Mouse (Mus musculus): Measurements from ENCODE around the gene P4hb. TPM values are rescaled to one million over a fixed set of nuclear protein-coding genes. Genes with fewer than 3 reads are reported as not detected.

The P4hb gene
- polyA plus RNA-seq, 1 experiment = 1,223 TPM

GRCm38 (mm10) chr11:120580871-120581331, 7.8 kb upstream of the P4hb start:
- TF ChIP-seq GATA1 (IDR thresholded peaks at IDR 0.05; ENCODE audit: borderline replicate concordance, low read length) (no peak), FLI1 (IDR thresholded peaks at IDR 0.05; ENCODE audit: low read length) (no peak)
- H3K36me3 ChIP-seq (replicated peaks; ENCODE audit: low read length) = peaks cover 60% of the 10 kb centered on the region
- peak overlapping the region; percentile 98 for H3K4me3 ChIP-seq (replicated peaks)
- H3K9me3 ChIP-seq = no peaks in the 10 kb centered on the region
- peaks cover 59% of the 10 kb centered on the region for H3K4me1 ChIP-seq
- H3K27me3 ChIP-seq (replicated peaks) = no peaks in the 10 kb centered on the region

DNA sequence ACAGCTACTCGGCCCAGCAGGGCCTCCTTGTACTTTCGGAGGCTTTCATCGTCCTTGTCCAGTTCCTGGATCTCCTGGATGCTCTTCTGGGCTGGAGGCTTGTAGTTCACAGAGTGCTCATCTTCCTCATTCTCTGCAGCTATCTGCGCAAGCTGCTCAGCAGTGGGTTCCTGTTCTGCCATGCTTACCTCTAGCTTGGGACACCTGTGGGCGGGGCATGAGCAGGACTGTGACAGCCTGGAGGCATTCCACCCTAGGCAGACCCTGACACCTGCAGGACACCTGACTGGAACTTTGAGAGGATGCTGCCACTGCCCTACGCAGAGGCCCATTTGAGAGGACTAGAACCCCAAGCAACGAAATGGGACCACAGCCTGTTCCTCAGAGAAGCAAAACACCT, 7.1 kb upstream of the P4hb start:
- peak overlapping the region; percentile 98 for H3K4me3 ChIP-seq (replicated peaks)
- H3K9me3 ChIP-seq = no peaks in the 10 kb centered on the region
- no peaks in the 10 kb centered on the region for H3K27me3 ChIP-seq (replicated peaks)
- TF ChIP-seq FLI1 (IDR thresholded peaks at IDR 0.05; ENCODE audit: low read length) (no peak), GATA1 (IDR thresholded peaks at IDR 0.05; ENCODE audit: borderline replicate concordance, low read length) (no peak)
- peaks cover 66% of the 10 kb centered on the region for H3K4me1 ChIP-seq
- peaks cover 54% of the 10 kb centered on the region for H3K36me3 ChIP-seq (replicated peaks; ENCODE audit: low read length)

- Histone ChIP-seq H3K4me3 (replicated peaks) (peak overlapping the region; percentile 98), H3K4me1 (peaks cover 73% of the 10 kb centered on the region), H3K36me3 (replicated peaks; ENCODE audit: low read length) (peaks cover 51% of the 10 kb centered on the region)
These were observed 6.5 kb upstream of the P4hb start for GRCm38 (mm10) chr11:120579316-120580107.

GRCm38 (mm10) chr11:120578694-120579243, 5.7 kb upstream of the P4hb start:
- no peaks in the 10 kb centered on the region for H3K27me3 ChIP-seq (replicated peaks)
- peaks cover 47% of the 10 kb centered on the region for H3K36me3 ChIP-seq (replicated peaks; ENCODE audit: low read length)
- H3K4me3 ChIP-seq (replicated peaks) = peak overlapping the region; percentile 98
- peaks cover 78% of the 10 kb centered on the region for H3K4me1 ChIP-seq
- no peaks in the 10 kb centered on the region for H3K9me3 ChIP-seq
- TF ChIP-seq GATA1 (IDR thresholded peaks at IDR 0.05; ENCODE audit: borderline replicate concordance, low read length) = no peak
- TF ChIP-seq FLI1 (IDR thresholded peaks at IDR 0.05; ENCODE audit: low read length) = no peak

More at GRCm38 (mm10) chr11:120579316-120580107, 6.5 kb upstream of the P4hb start:
- TF ChIP-seq GATA1 (IDR thresholded peaks at IDR 0.05; ENCODE audit: borderline replicate concordance, low read length) = no peak
- TF ChIP-seq FLI1 (IDR thresholded peaks at IDR 0.05; ENCODE audit: low read length) = no peak
- no peaks in the 10 kb centered on the region for H3K9me3 ChIP-seq
- H3K27me3 ChIP-seq (replicated peaks) = no peaks in the 10 kb centered on the region

GRCm38 (mm10) chr11:120578024-120578693, 5.1 kb upstream of the P4hb start:
- peaks cover 78% of the 10 kb centered on the region for H3K4me1 ChIP-seq
- peak overlapping the region; percentile 71 for H3K4me3 ChIP-seq (replicated peaks)
- no peak for TF ChIP-seq FLI1 (IDR thresholded peaks at IDR 0.05; ENCODE audit: low read length)
- TF ChIP-seq GATA1 (IDR thresholded peaks at IDR 0.05; ENCODE audit: borderline replicate concordance, low read length) = no peak
- no peaks in the 10 kb centered on the region for H3K9me3 ChIP-seq
- peaks cover 46% of the 10 kb centered on the region for H3K36me3 ChIP-seq (replicated peaks; ENCODE audit: low read length)
- H3K27me3 ChIP-seq (replicated peaks) = no peaks in the 10 kb centered on the region

DNA sequence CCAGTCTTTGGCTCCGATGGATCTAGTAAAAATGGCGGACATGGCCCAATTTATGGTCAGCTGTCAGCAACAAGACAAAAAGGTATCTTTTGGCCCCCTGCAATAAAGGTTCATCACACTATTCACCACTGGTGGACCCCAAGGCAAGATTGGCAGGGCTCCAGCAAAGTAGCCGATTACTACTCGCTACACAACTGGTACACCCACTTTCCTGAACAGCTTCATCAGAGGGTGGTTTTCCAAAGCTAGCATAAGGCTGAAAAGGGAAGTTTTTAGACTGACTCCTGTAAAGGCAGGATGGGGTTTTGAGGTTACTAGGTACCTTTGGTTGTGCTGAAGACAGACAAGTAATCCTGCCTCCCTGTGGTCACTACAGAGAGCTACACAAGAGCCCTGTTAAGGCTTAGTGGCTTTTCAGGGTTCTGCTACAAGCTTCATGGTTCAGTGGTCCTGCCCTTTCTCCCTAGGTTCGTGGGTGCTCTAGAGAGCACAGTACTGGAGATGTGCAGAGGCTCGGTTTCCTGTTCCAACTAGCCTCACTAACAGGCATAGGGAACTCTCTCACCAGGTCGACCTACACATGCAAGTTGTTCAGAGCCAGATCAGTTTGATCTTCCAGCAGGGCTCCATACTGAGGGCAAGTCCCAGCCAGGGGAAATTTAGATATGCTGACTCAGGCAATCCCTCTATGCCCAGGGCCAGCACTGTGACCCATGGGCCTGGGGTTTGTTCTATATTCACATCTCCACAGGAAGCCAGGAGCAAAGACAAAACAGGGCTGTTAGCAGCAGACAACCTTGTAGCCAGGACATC, 4.4 kb upstream of the P4hb start:
- H3K9me3 ChIP-seq = no peaks in the 10 kb centered on the region
- H3K4me1 ChIP-seq = peaks cover 74% of the 10 kb centered on the region
- H3K4me3 ChIP-seq (replicated peaks) = no peak overlapping the region
- no peaks in the 10 kb centered on the region for H3K27me3 ChIP-seq (replicated peaks)
- H3K36me3 ChIP-seq (replicated peaks; ENCODE audit: low read length) = peaks cover 46% of the 10 kb centered on the region
- TF ChIP-seq FLI1 (IDR thresholded peaks at IDR 0.05; ENCODE audit: low read length) (no peak), GATA1 (IDR thresholded peaks at IDR 0.05; ENCODE audit: borderline replicate concordance, low read length) (no peak)

DNA sequence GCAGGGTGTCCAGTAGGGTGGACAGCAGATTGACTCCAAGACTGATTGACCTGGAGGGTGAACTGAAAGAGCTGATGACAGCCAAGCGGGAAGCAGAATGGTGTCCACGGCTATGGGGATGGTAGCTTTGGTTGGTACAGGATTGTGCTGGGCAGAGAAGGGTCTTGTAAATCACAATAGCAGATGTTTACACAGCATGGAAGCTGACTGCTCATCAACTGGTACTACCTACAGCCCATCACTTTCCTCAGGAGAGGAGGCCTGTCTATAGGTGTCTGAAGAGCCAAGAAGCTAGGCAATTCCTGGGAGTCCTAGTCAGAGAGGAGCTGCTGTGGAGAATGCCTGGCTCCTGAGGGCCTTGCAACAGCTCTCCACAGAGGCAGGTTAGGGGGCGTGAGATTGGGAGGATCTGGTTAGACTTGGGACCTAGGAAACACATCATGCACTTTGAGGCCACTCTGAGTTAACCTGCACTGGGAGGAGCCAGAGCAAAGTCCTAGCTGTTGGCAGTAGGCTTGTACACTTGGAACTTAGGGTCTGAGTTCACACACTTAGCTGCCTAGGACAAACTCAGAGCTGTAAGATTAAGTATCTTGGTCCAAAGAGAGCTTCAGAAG, 3.4 kb upstream of the P4hb start:
- Histone ChIP-seq H3K36me3 (replicated peaks; ENCODE audit: low read length) (peaks cover 47% of the 10 kb centered on the region), H3K4me1 (peaks cover 74% of the 10 kb centered on the region)
- no peak for TF ChIP-seq GATA1 (IDR thresholded peaks at IDR 0.05; ENCODE audit: borderline replicate concordance, low read length)
- no peak for TF ChIP-seq FLI1 (IDR thresholded peaks at IDR 0.05; ENCODE audit: low read length)

GRCm38 (mm10) chr11:120575940-120576339, 2.9 kb upstream of the P4hb start:
- TF ChIP-seq FLI1 (IDR thresholded peaks at IDR 0.05; ENCODE audit: low read length) (no peak), GATA1 (IDR thresholded peaks at IDR 0.05; ENCODE audit: borderline replicate concordance, low read length) (no peak)
- H3K4me3 ChIP-seq (replicated peaks) = no peak overlapping the region
- peaks cover 79% of the 10 kb centered on the region for H3K4me1 ChIP-seq
- no peaks in the 10 kb centered on the region for H3K27me3 ChIP-seq (replicated peaks)
- no peaks in the 10 kb centered on the region for H3K9me3 ChIP-seq
- H3K36me3 ChIP-seq (replicated peaks; ENCODE audit: low read length) = peaks cover 52% of the 10 kb centered on the region

More for the DNA sequence above, 3.4 kb upstream of the P4hb start:
- no peaks in the 10 kb centered on the region for H3K27me3 ChIP-seq (replicated peaks)
- no peaks in the 10 kb centered on the region for H3K9me3 ChIP-seq
- H3K4me3 ChIP-seq (replicated peaks) = peak overlapping the region; percentile 23

DNA sequence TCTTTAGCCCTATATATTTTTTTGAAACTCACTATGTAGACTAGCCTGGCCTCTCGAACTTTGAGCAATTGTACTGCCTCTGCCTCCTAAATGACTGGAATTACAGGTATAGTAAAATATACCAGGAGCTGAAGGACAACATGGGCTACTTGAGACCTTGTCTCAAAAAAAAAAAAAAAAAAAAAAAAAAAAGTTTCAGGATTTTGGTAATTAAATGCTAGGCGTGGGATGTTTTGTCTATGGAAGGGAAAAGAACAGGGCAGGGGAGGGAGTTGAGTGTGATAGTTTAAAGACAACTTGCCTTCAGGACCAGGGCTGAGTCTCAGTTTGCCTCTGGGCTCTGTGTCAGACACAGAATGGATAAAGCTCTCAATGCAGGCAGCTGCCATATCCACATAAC, 2.0 kb upstream of the P4hb start:
- Histone ChIP-seq H3K36me3 (replicated peaks; ENCODE audit: low read length) (peaks cover 58% of the 10 kb centered on the region), H3K4me3 (replicated peaks) (peak overlapping the region; percentile 38), H3K4me1 (peaks cover 83% of the 10 kb centered on the region), H3K27me3 (replicated peaks) (no peaks in the 10 kb centered on the region), H3K9me3 (no peaks in the 10 kb centered on the region)
- TF ChIP-seq GATA1 (IDR thresholded peaks at IDR 0.05; ENCODE audit: borderline replicate concordance, low read length) = no peak
- no peak for TF ChIP-seq FLI1 (IDR thresholded peaks at IDR 0.05; ENCODE audit: low read length)

All from megakaryocyte, embryonic 14.5 days (primary cell).